Mouse (Mus musculus): ENCODE data around the gene Bad.
A peak's percentile ranks its signal among the peaks of the same experiment; 100 is the strongest.
"Not testable (repeated sequence)": the region's sequence is repeated elsewhere in the genome, so short reads cannot be mapped to it uniquely, and the experiment has no call there.

The Bad gene

GRCm38 (mm10) chr19:6985951-6986708, 44.5 kb downstream of the Bad start:
- no peak for DNase-seq (ENCODE audit: low read depth)

- DNase-seq (ENCODE audit: low read depth) = peak; percentile 61
Observed at GRCm38 (mm10) chr19:6987061-6987903, 45.6 kb downstream of the Bad start, which contains the start of gene Vegfb. Gene Vegfb (minus strand): TSS chr19:6987651.

- DNase-seq (ENCODE audit: low read depth) = no peak
Observed at GRCm38 (mm10) chr19:6987904-6988285, 46.2 kb downstream of the Bad start.

GRCm38 (mm10) chr19:6989251-6989650, 47.6 kb downstream of the Bad start:
- DNase-seq (ENCODE audit: low read depth) = no peak

GRCm38 (mm10) chr19:6990712-6991111, 49.1 kb downstream of the Bad start:
- no peak for DNase-seq (ENCODE audit: low read depth)

GRCm38 (mm10) chr19:6991166-6991565, 49.5 kb downstream of the Bad start:
- DNase-seq (ENCODE audit: low read depth) = not testable (repeated sequence)

GRCm38 (mm10) chr19:6992011-6992858, 50.6 kb downstream of the Bad start, which contains the start of gene Dnajc4:
Gene Dnajc4 (minus strand): TSS chr19:6992572.
- DNase-seq (ENCODE audit: low read depth) = peak; percentile 99

- DNase-seq (ENCODE audit: low read depth) = no peak
Observed at GRCm38 (mm10) chr19:6993011-6993770, 51.5 kb downstream of the Bad start.

- DNase-seq (ENCODE audit: low read depth) = no peak
Observed at GRCm38 (mm10) chr19:6994002-6994401, 52.3 kb downstream of the Bad start.

GRCm38 (mm10) chr19:6994489-6994888, 52.8 kb downstream of the Bad start:
- no peak for DNase-seq (ENCODE audit: low read depth)

GRCm38 (mm10) chr19:6995255-6995991, 53.8 kb downstream of the Bad start:
- DNase-seq (ENCODE audit: low read depth) = no peak

GRCm38 (mm10) chr19:6996006-6996405, 54.3 kb downstream of the Bad start, which contains the start of the genes Nudt22 and Trpt1:
Gene Nudt22 (minus strand): TSS chr19:6996117.
Gene Trpt1 (plus strand): TSS chr19:6996131.
- peak; percentile 87 for DNase-seq (ENCODE audit: low read depth)

- no peak for DNase-seq (ENCODE audit: low read depth)
Observed at GRCm38 (mm10) chr19:6997721-6998290, 56.1 kb downstream of the Bad start.

GRCm38 (mm10) chr19:6999360-7000063, 57.9 kb downstream of the Bad start:
- no peak for DNase-seq (ENCODE audit: low read depth)

Data from 416B (cell line).